Mouse (Mus musculus): ENCODE measurements around the gene Gm20931. TPM values are rescaled to one million over a fixed set of nuclear protein-coding genes. Genes with fewer than 3 reads are reported as not detected.

Gene Gm20931
- not detected for polyA plus RNA-seq (2014; fragmentation: Illumina TruSeq; extraction: RNeasy Lipid Tissue Mini Kit (QIAGEN cat#74804))

GRCm38 (mm10) chrY:55213420-55213819 lies at the start of gene Gm20931:
Gene Gm20931 (plus strand): TSS chrY:55213720.

